Mouse (Mus musculus) cerebellum, adult (tissue): Measurements from ENCODE around the gene Slc30a6.
A peak's percentile ranks its signal among the peaks of the same experiment; 100 is the strongest.

Experiments used
- ATAC-seq: cut with Nextera tagmentation; 2 replicates; pipeline ENCODE4 v1.9.2; 2017; ENCODE audit warnings: mild to moderate bottlenecking, moderate library complexity, mixed read lengths; ENCODE audit not compliant: insufficient number of reproducible peaks, low FRiP score, low TSS enrichment

Slc30a6 gene

DNA sequence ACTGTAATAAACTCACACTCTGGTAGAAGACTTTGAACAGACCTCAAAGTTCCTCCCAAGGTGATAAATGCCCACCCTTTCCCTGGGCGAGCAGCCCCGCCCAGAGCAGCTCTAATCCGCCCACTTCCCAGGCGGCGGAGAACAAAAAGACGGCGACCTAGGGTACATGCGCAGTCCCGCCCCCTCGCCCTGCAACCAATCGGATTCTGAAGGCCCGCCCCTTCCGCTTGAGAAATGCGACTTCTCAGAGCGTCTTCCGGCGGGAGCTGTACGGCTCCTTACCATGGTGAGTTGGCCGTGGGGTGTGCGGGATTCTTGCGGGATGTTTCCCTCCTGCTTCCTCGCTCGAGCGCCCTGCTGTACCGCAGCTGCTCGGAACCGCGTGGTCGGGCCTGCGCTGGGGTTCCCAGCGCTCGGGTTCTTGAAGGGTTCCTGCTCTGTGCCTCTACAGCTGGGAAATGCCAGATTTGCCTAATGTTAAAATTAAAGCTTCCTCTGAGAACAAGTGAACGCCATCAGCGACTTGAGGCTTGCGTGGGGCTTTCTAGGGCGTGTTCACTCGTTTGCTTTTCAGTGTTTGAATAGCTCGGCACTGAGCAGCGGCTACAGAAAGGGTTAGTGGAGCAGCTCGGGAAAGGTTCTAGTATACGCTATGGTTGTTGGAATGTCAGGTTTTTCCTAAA, at the start of gene Slc30a6:
Slc30a6 (plus strand) TSS at position 226 of the 683 bp plus-strand sequence.
- ATAC-seq, result peak; percentile 100

DNA sequence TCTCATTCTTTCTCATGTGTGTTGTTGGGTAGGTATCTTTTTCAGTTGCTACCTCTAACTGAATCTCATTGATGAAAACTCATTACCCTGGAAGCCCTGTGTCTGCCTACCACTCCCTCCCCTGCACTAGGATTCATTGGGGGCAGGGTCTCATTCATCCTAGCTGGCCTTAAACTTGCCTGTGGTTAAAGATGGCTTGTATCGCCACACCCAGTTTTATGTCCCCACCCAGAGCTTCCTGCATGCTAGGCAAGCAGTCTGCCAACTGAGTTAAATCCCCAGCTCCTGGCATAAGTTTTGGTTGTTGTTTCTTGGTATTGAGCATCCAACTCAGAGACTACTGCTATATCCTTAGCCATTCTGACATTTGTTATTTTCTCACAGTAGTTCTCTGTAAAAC, 31.8 kb upstream of the Slc30a6 start:
- no peak for ATAC-seq

DNA sequence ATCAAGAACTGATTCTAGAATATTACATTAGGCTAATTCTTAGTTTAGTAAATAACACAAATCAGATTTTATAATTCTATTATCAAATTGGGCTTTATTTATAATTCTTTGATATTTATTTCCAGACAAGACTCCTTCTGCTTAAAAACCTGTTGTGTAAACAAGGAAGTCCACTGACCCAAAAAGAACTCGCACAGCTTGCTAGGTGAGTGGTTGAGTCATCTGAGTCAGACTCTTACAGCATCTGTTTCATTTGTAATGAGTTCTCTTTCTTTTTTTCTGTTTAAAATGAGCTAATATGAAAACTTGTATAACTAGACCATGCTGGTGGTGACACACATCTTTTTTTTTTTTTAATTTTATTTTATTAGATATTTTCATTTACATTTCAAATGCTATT, 18.5 kb upstream of the Slc30a6 start:
- no peak for ATAC-seq

DNA sequence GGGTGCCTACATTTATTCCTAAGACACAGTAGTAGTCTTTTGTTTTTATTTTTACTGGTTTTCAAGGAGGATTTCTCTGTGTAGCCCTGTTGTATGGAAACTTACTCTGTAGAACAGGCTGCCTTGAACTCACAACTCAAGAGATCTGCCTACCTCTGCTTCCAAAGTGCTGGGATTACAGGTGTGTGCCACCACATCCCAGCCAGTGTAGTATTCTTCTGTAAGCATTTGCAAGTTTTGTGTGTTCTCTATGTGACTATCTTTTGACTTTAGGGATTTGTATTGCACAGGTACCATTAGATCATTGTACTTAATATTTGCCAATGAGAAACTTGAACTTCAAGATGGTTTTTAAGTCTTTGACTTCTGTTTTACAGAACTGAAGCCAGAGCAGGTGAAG, 8.8 kb upstream of the Slc30a6 start:
- no peak for ATAC-seq

DNA sequence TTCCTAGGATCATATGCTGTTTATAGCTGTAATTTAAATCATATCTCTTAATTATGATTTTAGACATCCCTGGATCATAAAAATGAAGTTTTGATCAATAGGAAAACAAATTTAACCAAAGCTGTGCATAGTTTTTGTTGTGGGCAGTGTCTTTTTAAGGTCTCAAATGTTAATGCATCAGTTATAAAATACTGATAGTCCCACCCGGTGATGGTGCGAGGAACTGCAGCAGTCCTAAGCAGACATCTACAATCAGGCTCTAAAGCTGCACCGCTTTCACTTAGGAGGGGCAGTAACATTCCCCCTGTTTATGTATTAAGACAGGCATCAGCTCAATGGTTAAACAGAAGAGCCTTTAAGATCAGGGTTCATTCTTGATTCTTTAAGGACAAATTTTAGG, 5.6 kb upstream of the Slc30a6 start:
- ATAC-seq, result no peak

DNA sequence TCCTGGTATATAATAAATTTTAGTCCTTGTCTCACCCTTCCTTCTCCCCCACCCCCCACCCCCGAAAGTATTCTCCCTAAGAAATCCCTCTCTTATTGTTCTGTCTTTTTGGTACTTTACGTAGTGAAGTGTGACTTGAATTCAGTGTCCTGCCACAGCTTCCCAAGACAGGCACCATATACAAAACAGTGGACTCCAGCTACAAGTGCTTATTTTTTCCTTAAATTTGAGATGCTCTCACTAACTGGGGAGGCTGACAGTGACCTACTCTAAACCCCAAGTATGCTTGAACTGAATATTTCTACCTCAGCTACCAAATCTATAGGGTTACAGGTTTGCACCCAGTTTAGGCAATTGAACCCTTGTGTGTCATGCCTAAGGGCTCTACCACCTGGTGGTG, 1.0 kb upstream of the Slc30a6 start:
- no peak for ATAC-seq

DNA sequence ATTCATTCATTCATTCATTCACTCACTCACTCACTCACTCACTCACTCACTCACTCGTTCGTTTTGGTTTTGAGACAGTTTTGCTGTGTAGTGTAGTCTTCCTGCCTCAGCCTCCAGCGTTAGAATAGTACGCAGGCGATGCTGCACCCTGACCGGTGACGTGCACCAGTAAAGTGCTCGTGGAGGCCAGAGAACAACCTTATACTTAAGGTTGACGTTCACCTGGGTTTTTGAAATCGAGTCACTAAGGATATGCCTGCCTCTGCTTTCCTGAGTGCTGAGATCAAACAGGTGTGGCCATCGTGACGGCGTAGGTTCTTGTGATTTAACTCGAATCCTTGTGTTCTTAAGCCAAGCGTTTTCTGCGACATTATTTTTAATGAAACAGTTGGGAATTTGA, 553 bp upstream of the Slc30a6 start:
- ATAC-seq, result 0 out of 2 replicates have a peak, but pooled peaks have one; percentile 11

DNA sequence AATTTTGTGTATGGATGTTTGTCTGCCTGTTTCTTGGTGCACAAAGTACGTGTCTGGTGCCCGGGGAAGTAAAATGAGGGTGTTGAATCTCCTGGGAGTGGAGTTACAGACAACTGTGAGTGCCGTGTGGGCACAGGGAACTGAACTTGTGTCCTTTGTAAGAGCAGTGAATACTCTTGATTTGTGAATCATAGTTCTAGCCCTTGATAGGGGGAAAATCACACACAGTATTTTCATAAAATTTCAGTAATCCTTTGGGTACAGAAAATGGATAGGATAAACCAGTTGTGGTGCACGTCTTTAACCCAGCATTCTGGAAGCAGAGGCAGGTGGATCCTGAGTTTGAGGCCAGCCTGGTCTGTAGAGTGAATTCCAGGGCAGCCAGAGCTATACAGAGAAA, 1.4 kb downstream of the Slc30a6 start:
- no peak for ATAC-seq

DNA sequence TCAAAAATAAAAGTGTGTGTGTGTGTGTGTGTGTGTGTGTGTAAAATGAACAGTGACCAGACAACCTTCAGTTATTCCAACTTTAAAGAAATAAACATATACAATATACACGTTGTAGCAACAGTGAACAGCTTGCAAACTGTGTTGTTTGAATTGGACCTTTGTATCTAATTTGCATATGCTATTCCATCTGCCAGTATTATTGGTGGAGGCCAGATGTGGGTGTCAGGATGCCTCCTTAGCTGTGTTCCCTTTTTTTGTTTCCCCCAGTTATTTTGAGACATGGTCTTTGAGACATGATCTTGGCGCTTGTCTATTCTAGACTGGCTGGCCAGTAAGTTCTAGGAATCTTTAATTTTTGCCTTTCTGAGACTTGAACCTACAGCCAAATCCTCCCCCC, 1.8 kb downstream of the Slc30a6 start:
- ATAC-seq, result no peak

DNA sequence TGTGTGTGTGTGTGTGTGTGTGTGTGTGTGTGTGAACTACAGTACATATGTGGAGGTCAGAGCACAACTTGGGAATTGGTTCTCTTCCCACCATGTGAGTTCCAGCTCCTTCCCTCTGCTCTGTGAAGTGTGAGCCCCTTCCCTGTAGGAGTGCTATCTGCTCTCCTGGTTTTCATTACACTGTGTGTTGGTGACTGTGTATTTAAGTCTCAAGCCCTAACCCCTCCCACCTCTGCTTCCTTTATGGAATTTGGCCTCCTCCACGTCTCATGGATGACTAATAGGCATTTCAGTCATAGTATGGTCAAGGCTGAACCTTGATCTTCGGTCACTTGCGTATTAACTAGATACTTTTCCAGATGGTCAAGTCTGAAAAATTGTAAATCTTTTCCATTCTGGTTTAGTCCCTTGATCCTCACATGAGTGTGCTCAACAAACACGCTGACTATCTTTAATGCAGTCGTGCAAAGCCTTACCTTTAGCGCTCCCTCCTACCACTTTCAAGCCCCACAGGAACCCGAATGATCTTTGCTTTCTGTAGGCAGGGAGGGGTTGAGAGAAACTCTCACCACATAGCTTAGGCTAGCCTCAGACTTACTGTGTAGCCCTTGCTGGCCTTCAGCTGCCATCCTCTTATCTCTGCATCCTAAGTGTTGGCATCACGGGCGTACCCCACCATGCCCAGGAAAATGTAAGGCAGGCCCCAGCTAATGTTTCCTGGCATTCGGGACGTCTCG, 7.2 kb downstream of the Slc30a6 start:
- no peak for ATAC-seq

DNA sequence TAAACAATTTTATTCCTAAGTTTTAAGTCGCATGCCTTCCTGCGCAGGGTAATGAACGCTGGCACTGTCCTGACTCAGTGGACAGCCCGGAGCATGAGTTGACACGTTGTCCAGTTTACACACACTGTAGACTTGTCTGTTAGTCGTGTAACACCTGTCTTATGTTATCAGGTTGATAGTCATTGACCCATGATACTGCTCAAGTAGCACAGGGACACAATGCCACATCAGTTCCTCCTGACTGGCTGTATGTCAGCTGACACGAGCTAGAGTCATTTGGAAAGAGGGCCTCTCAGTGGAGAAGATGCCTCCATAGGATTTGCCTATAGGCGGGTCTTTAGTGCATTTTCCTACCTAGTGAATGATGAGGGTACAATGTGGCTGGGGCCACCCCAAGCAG, 11.1 kb downstream of the Slc30a6 start:
- no peak for ATAC-seq

DNA sequence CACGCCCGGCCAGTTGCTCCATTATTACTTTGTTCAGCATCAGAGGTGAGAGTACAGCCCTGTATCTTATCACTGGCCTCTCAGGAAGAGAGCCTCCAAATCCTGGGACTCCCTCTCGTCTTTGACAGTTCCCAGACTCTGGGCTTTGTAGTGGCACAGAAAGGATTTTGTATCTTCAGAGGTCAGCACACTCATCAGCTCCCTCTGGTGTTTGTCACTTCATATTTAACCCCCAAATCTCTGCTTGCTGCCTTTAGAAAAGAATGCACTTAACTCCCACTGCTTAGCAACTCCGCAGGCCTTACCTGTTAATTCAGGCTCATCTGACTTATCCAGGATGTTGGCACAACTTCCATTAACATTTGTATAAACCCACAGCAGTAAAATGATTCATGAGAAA, 14.3 kb downstream of the Slc30a6 start:
- ATAC-seq, result no peak

DNA sequence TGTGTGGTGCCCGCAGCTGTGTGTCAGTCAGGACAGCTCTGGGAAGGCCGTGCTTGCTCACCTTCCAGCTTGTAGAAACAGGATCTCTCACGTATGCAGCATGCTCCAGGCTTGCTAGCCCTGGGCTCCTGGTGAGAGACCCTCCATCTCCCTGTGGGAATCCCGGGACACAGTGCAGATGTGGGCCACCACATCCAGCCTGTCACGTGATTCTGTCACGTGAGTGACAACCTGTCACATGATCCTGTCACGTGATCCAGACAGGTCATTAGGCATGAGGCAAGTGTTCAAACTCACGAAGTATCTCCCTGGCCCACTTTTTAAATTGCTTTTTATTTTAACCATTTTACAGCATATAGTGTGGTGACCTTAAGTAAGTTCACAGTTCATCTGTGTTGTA, 17.9 kb downstream of the Slc30a6 start:
- no peak for ATAC-seq

DNA sequence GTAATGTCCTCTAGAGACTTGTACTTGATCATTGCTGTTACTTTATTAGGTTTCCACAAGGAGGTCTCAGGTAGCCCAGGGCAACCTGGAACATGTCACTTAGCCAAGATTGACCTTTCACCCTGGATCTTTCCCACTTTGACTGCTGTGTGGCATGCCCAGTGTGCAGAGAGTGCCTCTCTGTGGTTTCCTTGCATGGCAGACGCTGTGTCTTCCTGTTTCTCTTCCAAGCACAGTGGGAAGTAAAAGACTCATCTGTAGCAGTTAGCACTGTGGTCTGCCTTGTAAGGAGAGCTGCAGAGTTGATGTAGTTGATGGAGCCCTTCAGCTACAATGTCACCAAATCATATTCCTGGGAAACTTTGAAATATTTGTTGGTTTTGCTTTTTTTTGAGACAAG, 19.3 kb downstream of the Slc30a6 start:
- ATAC-seq, result no peak

DNA sequence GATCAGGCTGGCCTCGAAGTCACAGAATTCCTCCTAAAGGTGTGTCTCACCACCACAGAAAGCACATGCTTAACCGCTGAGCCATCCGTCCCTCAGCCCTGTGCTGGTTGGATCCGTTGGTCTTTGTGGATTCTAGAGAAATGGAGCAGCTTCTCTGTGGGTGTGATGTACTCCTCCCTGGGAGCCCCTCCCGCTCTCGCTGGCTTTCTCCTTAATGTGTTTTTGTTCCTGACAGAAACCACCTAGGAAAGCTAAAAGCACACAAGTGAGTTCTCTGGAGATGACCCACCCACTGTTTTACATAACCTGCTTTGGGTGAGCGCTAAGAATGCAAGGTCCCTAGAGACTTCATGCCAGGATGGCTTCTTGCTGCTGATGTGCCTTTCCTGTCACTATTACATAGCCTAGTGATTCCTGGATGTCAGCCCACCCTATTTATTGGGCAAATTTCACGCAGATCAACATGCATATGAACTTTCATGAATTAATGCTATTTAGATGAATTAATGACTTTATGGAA, 21.5 kb downstream of the Slc30a6 start:
- no peak for ATAC-seq

DNA sequence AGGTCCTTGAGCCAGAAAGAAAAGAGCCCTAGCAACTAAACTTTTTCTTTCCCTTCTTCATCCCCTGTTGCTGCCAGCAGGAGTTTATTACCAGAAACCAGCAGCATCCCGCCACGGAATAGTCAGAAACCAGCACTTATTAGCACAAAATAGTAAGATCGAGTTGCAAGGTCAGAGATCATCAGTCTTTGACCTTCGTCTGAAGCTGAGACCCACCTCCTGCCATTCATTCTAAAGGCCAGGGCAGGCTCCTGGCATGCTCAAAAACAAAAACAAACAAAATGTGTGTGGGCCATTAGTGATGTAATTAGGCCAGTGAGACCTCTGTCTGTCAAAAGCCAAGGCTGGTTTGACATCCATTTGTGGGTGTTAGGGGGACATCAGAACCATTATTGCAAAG, 22.8 kb downstream of the Slc30a6 start:
- ATAC-seq, result no peak

DNA sequence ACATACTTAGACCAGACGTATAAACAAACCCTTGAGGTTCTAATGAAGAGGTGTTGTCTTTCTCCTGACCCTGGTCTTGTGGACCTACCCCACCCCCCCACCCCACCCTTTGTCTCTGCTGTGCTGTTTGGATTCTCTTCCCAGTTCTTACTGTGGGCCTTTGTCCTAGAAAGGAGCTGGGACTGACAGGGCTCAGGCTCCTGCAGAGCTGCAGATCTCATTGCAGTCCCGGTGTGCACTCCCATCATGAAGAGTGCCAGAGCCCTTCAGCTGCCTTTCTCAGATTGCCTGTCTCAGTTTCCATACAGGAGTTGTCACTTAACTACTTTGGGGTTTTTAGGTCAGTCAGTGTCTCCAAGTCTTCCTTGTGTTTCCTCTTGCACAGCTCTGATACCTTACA, 25.2 kb downstream of the Slc30a6 start:
- no peak for ATAC-seq

DNA sequence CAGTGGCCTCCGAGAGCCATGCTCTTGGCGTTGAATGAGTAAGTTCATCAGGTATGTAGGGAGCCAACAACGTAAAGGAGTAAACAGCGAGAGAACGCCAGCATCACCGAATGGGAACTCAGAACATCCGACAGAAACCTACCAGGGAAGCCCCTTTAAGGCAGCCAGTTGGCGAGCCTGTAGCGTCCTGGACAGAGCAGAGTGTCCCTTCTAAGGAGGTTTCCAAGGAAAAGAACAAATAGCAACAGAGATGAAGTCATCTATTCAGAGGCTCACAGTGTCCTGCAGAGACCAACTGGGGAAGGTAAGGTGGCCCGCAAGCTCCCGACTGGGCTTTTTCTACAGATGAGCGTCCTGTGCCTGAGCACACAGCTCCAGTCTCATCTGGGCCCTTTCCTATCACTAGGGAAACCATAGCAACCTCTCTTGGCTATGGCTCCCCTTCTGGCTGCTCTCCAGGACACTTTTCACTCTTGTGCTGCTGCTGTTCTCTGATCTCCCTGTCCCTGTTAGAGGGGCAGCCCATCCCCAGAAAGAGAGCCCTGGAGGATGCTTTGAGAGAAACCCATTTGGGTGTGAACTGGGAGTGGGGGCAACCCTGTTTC, 29.1 kb downstream of the Slc30a6 start:
- ATAC-seq, result no peak

DNA sequence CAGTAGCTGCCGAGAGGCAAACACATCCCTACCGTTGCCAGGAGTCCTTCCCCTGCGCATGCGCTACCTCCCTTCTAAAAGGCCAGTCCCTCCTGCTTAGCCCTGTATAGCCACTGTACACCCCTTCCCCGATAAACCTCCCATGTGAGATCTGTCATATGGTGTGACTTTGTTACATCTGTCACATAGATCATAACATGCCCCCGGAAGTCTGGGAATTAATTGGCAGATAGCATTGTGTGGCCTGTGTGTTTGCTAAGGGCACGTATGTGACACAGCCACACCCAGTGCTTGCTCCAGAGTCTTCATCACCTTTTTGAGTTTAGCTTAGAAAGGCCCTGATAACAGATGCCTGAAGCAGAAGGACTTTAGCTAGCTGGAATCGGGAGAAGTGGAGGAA, 34.7 kb downstream of the Slc30a6 start:
- ATAC-seq, result no peak

DNA sequence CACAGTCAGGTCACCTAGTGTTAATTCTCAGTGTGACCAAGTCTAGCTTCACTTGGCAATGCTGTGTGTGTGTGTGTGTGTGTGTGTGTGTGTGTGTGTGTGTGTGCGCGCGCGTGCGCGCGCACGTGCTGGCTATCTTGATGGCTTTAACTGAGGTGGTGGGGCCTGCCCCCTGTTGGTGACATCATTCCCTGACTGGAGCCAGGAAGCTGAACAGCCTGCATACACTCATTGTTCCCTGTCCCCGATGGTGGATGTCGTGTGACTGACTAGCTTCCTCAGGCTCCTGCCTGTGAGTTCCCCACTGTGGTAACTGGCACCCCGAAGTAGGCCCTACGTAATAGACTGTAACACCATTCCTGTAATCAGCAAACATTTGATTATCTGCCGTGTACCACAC, 36.1 kb downstream of the Slc30a6 start:
- ATAC-seq, result no peak

DNA sequence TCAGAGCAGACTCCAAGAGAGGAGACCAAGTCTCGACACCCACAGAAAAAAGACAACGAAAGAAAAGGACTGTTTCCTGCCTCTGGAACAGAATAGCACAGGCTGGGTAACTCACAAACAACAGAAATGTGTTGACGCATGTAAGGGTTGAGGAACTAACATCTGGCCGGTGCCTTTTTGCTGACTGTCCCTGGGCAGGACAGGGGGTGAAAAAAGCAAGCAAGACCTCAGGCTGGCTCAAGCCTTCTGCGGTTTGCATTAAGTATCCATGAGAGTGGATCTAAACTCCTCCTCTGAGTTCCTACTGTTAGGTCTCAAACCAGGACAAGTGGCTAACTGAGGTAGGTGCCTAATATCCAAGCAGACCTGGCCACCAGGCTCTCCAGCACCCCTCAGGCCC, 37.2 kb downstream of the Slc30a6 start:
- no peak for ATAC-seq

DNA sequence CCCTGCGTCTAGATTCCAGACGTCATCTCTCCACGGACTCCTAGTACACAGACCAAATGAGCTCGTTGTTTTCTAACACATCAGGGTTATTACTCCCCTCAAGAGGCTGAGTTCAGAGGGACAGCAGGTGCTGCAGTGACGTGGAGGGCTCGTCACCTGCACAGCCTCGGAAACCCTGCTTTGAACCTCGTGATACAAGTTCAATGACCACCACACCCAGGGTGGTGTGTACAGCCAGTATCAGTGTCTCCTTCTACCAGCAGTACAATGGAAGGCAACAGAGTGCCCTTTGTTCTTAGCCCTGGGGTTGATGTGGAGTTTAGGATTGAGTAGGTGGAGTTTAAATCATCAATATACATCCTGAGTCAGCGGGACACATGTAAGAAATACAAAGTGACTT, 42.4 kb downstream of the Slc30a6 start:
- no peak for ATAC-seq
